Mouse (Mus musculus) layer of hippocampus, adult 2 months (tissue): Measurements from ENCODE around the gene Erp29. TPM values are rescaled to one million over a fixed set of nuclear protein-coding genes. Genes with fewer than 3 reads are reported as not detected.
A peak's percentile ranks its signal among the peaks of the same experiment; 100 is the strongest.

Source experiments
- DNase-seq, 2 experiments: peaks; one replicate each; pipeline ENCODE4 v3.0.0; 2022; ENCODE audit warnings: low spot score in 2 of 2
- H3K27ac ChIP-seq: fragments of 200-600 bp; 2 replicates; pipeline ENCODE4 v1.8.1; 2022
- H3K4me3 ChIP-seq: fragments of 200-600 bp; 2 replicates; pipeline ENCODE4 v1.8.1; 2022; ENCODE audit warnings: mild to moderate bottlenecking
- CTCF ChIP-seq: fragments of 200-600 bp; conservative IDR thresholded peaks from 2 replicates; pipeline ENCODE4 v1.8.1; 2022; ENCODE audit warnings: antibody characterized with exemption, mild to moderate bottlenecking, moderate library complexity
- total RNA-seq, 2 experiments: library from RNA; stranded (reverse); gene quantifications; 2 replicates each; pipeline ENCODE4 v1.2.3; 2021

The Erp29 gene
- total RNA-seq, 2 experiments from 2014 or later = 127 to 144 TPM

DNA sequence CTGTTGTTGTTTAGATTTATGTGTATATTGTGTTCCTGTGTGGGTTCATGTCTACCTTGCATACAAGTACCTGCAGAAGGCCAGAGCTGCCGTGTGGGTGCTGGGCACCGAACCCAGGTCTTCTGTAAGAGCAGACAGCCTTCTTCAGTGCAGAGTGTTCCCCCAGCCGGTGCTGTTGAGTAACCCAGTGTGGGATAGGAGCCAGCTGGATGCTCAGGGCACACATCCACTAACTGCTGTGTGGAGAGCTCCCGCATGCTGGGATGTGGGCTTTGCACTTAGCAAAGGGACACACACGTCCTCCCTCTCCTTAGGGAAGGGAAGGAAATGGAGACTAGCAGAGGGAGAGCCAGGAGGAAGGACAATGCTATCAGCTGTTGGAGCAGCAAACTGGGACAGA, 14.2 kb downstream of the Erp29 start:
- peak in 1 of 2 experiments; percentile 67 for DNase-seq
- Histone ChIP-seq H3K27ac (peak overlapping the region; percentile 67), H3K4me3 (no peak overlapping the region)
- no peak for TF ChIP-seq CTCF

DNA sequence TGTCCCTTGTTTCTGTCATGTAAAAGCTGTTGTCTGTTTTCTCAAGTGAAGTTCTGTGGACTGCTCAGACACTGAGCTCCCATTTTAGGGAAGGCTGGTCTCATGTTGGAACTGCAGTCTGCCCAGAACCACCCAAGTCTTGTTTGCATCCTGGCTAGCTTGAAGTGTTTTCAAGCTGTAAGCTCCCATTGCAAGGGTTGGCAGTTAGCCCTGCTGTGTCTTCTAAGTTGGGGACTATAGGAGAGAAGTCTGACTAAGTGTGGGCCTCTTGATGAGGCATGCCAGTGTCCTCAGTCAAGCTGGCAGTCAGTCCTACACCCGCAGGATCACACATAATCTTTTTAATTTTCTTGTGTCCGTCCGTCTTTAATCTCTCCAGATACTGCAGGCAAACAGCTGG, 23.4 kb downstream of the Erp29 start:
- TF ChIP-seq CTCF = no peak
- H3K27ac ChIP-seq = no peak overlapping the region
- no peak for DNase-seq
- H3K4me3 ChIP-seq = no peak overlapping the region

DNA sequence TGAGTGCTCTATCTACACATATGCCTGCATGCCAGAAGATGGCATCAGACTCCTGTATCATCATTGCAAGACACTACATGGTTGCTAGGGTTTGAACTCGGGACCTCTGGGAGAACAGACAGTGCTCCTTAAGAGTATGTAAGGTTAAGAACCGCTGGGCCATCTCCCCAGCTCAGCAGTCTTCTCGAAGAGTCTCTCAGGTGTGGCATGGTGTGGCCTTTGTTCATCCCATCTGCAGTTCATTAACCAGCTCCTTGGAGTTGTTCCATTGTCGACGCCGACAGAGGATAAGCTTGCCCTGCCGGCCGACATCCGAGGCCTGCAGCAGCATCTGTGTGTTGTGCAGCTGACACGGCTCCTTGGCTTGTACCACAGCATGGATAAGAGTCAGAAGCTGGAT, 29.0 kb downstream of the Erp29 start:
- H3K4me3 ChIP-seq = no peak overlapping the region
- TF ChIP-seq CTCF = no peak
- peak overlapping the region; percentile 32; the same call in 1 of the 2 replicates for H3K27ac ChIP-seq
- DNase-seq = no peak

DNA sequence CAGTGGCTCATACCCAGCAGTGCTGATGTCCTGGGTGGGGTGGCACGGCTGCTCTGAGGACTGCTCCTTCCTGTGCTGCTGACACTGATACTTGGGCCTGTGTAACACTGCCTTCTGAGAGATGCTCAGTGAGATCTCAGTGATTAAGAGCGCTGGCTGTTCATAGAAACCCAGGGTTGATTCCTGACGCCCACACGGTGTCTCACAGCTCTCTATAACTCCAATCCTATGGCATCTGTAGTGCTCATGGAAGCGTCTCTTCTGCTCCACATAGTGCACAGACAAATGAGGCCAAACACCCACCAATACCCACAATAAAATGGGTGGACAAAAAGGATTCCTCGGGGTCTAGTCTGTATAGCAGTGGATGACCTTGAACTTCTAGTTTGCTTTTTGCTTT, 29.5 kb downstream of the Erp29 start:
- no peak for DNase-seq
- Histone ChIP-seq H3K4me3 (no peak overlapping the region), H3K27ac (no peak overlapping the region; the same call in 1 of the 2 replicates)
- no peak for TF ChIP-seq CTCF

DNA sequence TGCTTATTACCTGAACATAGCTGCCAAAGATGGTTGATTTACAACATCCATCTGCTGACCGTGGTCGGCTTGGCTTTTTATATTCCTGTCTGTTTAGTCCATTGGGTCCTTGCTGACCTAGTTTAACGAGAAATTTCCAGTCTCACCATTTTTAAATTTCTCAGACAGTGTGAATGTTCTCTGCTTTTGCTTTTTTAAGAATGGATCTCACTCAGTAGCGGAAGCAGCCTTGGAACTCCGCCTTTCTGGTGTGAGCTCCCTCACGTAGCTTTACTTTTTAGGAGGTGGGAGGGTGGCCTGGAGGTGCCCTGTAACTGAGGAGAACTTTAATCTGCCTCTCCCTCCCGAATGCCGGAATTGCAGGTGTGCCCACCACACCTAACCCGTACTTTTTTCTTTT, 31.6 kb downstream of the Erp29 start:
- no peak for TF ChIP-seq CTCF
- no peak overlapping the region for H3K27ac ChIP-seq
- no peak for DNase-seq
- H3K4me3 ChIP-seq = no peak overlapping the region

DNA sequence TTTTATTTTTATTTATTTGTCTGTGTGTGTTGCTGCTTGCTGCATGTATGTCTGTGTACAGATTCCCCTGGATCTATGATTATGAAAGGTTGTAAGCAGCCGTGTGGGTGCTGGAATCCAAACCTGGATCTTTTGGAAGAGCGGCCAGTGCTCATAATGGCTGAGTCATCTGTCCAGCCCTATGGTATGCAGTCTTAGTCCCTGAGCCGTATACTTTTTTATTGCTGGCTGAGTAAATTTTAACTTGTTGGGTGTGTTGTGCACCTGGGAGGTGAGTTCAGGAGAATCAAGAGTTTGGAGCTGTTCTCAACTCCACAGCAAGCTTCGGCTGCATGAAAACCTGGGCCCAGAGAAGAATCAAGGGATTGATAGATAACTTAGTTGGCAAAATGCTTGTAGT, 41.3 kb downstream of the Erp29 start:
- Histone ChIP-seq H3K4me3 (no peak overlapping the region), H3K27ac (no peak overlapping the region)
- DNase-seq = no peak
- no peak for TF ChIP-seq CTCF

DNA sequence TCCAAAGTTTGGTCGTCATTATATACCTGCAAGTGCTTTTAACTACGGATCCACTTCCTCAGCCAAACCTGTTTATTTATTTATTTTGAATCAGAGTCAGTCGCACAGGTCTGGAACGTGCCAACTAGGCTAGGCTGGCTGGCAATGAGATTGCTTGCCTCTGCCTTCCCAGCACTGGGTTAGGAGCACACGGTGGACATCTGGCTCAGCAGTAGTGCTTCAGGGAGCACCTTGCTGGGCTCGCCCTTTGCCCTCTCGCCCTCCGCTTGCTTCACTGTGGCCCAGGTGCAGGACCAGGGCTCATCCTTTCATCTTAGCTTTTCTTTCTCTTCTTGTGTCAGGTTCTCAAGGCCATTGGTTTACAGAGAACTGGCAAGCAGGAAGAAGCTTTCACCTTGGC, 44.5 kb downstream of the Erp29 start:
- no peak for TF ChIP-seq CTCF
- Histone ChIP-seq H3K4me3 (no peak overlapping the region), H3K27ac (no peak overlapping the region)
- DNase-seq = no peak

DNA sequence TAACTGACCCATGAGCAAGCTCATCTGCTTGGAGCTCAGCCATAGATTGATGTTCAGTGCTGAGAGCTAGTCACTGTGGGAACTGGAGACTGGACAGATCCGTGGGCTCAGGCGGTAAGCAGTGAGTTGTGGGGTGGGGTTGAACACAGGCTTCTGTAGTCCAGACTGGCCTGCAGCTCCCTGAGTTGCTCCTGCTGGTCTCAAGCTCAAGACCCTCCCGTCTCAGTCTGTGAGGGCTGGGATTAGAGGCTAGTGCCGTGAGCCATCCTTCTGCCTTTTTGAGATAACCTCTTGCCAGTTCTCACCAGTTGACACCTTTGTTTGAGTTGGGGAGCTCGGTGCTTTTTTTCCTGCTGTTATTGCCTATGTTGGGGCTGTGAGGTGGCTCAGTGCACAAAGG, 51.5 kb downstream of the Erp29 start:
- no peak for TF ChIP-seq CTCF
- Histone ChIP-seq H3K4me3 (no peak overlapping the region), H3K27ac (no peak overlapping the region)
- DNase-seq = no peak

DNA sequence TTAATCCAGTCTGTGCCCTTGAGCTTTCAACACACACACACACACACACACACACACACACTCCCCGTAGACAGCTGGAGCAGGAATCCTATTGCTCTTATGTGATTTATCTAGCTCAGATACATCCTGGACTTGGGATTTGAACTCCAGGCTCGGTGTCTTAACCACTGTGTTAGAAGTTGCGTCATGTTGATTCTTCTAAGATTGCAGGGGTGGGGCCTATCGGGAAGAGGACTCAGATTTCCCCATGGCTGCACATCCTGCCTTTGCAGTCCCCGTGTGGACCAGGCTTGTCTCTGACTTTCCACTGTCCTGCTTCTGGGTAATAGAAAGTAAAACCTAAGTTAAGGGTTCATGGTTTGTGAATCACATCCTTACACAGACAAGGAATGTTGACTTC, 52.2 kb downstream of the Erp29 start:
- TF ChIP-seq CTCF = no peak
- Histone ChIP-seq H3K4me3 (no peak overlapping the region), H3K27ac (no peak overlapping the region)
- DNase-seq = no peak

DNA sequence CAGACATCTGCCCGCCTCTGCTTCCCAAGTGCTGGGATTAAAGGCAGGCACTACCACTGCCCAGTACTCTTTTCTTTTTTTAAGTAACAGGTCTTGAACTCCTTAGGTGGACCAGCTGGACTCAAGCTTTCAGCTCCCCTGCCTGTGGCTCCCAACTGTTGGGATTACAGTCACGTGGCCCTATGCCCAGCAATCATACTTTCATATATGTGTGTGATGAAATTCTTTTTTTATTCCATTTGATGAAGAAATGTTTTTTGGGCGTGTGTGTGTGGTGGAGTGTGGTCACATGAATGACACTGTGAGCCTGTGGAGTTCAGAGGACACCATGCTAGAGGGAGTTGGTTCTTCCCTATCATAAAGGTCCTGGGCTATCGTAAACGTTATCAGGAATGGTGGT, 52.8 kb downstream of the Erp29 start:
- TF ChIP-seq CTCF = no peak
- Histone ChIP-seq H3K4me3 (no peak overlapping the region; the same call in 1 of the 2 replicates), H3K27ac (no peak overlapping the region)
- no peak for DNase-seq

DNA sequence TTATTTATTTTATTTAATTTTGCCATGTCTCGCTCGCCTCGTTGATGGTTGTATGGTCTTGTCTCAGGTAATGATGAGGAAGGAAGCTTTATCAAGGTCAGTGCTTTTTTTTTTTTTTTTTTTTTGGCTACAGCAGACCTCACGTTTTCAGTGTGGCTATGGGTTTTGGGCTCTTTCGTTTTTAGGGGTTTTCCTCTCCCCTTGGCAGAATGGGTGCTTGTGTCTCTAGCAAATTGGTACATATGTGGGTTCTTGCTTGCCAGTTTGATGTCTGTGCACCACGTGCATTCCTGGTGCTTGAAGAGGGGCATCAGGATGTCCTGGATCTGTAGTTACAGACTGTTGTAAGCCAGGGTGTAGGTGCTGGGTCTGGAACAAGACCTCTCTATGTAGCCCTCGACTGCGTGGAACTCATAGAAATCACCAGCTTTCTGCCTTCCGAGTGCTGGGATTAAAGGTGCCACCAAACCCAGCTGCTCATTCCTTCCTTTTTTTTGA, 53.3 kb downstream of the Erp29 start:
- H3K4me3 ChIP-seq = peak overlapping the region; percentile 82
- no peak overlapping the region for H3K27ac ChIP-seq
- no peak for DNase-seq
- no peak for TF ChIP-seq CTCF

DNA sequence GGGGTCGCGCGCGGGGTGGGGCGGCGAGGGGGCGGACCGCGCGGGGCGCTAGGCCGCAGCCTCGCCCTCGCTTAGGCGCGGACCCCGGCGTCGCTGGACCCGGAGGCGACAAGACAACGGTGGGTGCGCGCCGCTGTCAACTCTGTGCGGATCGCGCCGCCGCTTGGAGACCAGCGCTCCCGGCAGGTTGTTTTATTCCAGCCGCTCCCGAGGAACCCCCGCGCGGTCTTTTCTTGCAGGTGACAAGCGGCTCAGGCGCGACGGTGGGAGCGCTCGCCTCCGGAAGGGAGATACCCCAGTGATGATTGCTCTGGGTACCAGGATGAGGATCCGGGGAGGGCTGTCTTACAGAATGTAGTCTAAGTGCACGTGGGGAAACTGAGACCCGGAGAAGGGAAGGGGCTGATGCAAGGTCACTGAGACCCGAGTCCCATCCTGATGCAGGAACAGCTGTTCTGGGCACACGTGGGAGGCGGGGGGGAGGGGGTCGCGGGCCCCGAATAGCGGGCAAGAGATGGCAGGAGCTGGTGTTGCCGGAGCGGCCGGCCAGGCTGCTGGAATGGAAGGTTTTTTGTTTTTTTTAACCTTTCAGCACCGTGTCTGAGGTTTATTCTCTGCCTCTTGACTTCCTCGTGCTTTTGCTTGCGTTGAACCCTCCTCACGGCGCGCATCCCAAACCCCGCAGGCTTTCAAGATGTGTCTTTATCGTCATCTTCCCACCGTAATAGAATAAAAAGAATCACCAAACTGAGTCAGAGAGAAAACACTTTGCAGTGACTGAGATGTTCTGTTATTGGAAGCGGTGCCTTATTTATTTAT, 54.0 kb downstream of the Erp29 start:
- Histone ChIP-seq H3K27ac (peak overlapping the region; percentile 88), H3K4me3 (peak overlapping the region; percentile 82)
- no peak for TF ChIP-seq CTCF
- peak in 1 of 2 experiments; percentile 29 for DNase-seq

DNA sequence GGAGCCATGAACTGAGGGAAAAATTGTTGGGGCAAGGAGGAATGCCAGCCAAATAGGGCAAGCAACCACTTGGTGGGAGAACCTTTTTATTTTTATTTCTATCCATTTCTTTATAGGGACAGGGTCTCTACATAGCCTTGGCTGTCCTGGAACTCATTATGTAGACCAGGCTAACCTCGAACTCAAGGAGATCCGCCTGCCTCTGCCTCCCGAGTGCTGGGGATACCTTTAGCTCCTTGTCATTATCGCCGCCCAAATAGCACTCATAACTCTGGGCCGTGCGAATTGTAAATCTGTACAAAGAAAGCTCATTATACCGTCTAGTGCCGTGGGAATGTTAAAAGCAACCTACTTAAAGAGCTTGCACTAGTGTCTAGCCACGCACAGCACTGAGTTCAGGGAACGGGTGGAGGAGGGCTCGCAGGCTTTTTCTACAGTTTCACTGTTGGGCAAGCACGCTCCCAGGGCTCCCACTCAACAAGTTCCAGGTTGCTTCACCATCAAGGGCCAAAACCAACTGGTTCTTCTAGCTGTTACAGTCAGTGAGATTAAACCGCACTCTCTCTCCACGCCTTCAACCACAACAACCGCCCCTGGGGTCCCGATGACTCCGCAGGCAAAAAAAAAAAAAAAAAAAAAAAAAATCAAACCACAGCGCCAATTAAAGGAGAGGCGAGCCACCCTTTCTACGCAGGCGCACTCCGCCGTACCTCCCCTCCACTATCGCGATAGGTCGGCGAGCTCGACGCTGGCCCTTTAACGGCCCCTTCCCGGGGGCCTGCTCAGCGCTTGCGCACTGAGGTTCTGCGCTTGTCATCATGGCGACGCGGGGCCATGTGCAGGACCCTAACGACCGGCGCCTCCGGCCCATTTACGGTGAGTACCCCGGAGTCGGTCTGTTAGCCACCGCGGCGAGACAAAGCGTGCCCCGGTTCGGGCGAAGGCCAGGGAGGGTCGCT, 54.8 kb downstream of the Erp29 start, which contains the start of gene Naa25:
Gene Naa25, plus strand, starts transcription at position 750 of the 959 bp plus-strand sequence.
- DNase-seq = peak; percentile 93 to 95
- peak within 1 kb of the TSS; percentile 88 for H3K27ac ChIP-seq
- peak within 1 kb of the TSS; percentile 82 for H3K4me3 ChIP-seq
- TF ChIP-seq CTCF = no peak
